Mouse (Mus musculus) embryonic facial prominence, embryonic 15.5 days (tissue): ENCODE measurements around the gene Stam. TPM values are rescaled to one million over a fixed set of nuclear protein-coding genes. Genes with fewer than 3 reads are reported as not detected.

Source experiments
- ATAC-seq: fragments of 200-750 bp; cut with Nextera tagmentation; 2 replicates; pipeline ENCODE4 v1.8.0; 2017; ENCODE audit warnings: low read depth, moderate TSS enrichment; ENCODE audit not compliant: insufficient number of reproducible peaks, low FRiP score, low TSS enrichment
- H3K27ac ChIP-seq: fragments of 300-500 bp; sonication (generic); replicated peaks from 2 replicates; pipeline ENCODE4 v1.5.1; 2015; ENCODE audit warnings: mild to moderate bottlenecking, inconsistent platforms
- H3K27me3 ChIP-seq: fragments of 300-500 bp; sonication (generic); 2 replicates; pipeline ENCODE4 v1.6.1; 2015; ENCODE audit warnings: inconsistent platforms
- H3K36me3 ChIP-seq: fragments of 300-500 bp; sonication (generic); 2 replicates; pipeline ENCODE4 v1.6.1; 2015; ENCODE audit warnings: mild to moderate bottlenecking, inconsistent platforms
- H3K4me1 ChIP-seq: fragments of 300-500 bp; sonication (generic); 2 replicates; pipeline ENCODE4 v1.6.1; 2015; ENCODE audit warnings: inconsistent platforms
- H3K4me2 ChIP-seq: fragments of 300-500 bp; sonication (generic); replicated peaks from 2 replicates; pipeline ENCODE4 v1.6.1; 2015; ENCODE audit warnings: mild to moderate bottlenecking, inconsistent platforms
- H3K4me3 ChIP-seq: fragments of 300-500 bp; sonication (generic); replicated peaks from 2 replicates; pipeline ENCODE4 v1.5.1; 2015; ENCODE audit warnings: mild to moderate bottlenecking, inconsistent platforms
- H3K9ac ChIP-seq: fragments of 300-500 bp; sonication (generic); 2 replicates; pipeline ENCODE4 v1.6.1; 2015; ENCODE audit warnings: inconsistent platforms
- H3K9me3 ChIP-seq: fragments of 300-500 bp; sonication (generic); replicated peaks from 2 replicates; pipeline ENCODE4 v1.6.1; 2016; ENCODE audit warnings: inconsistent platforms
- WGBS: fragments of 180-500 bp; shearing (Covaris S2); methylation state at CpG from one replicate; pipeline ENCODE4 v1.1.7; 2015; 5-methylcytosine and 5-hydroxymethylcytosine counted together
- polyA plus RNA-seq: library from polyadenylated mRNA; unstranded; fragments of >200 nt; fragmentation: Nextera tagmentation; extraction: Ambion mirVana; gene quantifications from 2 replicates; pipeline ENCODE4 v1.2.1, GENCODE M21; 2015

The Stam gene
- polyA plus RNA-seq, 1 experiment from 2014 or later, result 76.0 TPM

- ATAC-seq, result no peak
- 75% methylated on average over 2 of the region's 2 CpGs for WGBS
Measured at GRCm38 (mm10) chr2:14159756-14160155, 85.9 kb downstream of the Stam start.

GRCm38 (mm10) chr2:14164459-14165030, 90.6 kb downstream of the Stam start:
- Histone ChIP-seq H3K27ac (no peak overlapping the region), H3K9ac (no peak overlapping the region)
- WGBS, result 73% methylated on average over 5 of the region's 5 CpGs

More at GRCm38 (mm10) chr2:14159756-14160155, 85.9 kb downstream of the Stam start:
- Histone ChIP-seq H3K27me3 (no peaks in the 10 kb centered on the region), H3K27ac (no peak overlapping the region), H3K4me2 (no peak overlapping the region), H3K9ac (no peak overlapping the region), H3K4me1 (no peaks in the 10 kb centered on the region), H3K9me3 (no peaks in the 10 kb centered on the region), H3K36me3 (no peaks in the 10 kb centered on the region), H3K4me3 (no peak overlapping the region)

DNA sequence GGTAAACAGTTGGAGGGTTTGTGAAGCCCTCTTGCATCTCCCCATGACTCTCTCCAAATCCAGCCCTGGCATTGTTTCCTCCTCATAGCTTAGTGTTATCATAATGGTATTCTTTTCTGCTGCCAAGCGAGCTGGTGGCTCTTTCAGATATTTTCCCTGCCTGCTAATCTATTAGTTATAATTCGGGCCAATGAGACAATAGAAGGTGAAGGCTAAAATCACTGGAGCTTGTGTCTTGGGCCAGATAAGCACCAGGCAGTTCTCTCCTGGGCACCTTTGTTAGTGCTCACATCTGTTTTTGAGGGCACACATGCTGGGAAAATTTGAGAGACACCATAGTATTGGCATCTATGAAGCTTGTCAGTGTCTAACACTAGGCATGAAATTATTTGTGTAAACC, 91.2 kb downstream of the Stam start:
- Histone ChIP-seq H3K9me3 (no peaks in the 10 kb centered on the region), H3K4me3 (no peak overlapping the region), H3K4me1 (no peaks in the 10 kb centered on the region), H3K4me2 (no peak overlapping the region), H3K9ac (no peak overlapping the region), H3K27me3 (no peaks in the 10 kb centered on the region), H3K27ac (no peak overlapping the region), H3K36me3 (no peaks in the 10 kb centered on the region)
- no peak for ATAC-seq
- WGBS, result 75% methylated on average over 2 of the region's 2 CpGs

More at GRCm38 (mm10) chr2:14164459-14165030, 90.6 kb downstream of the Stam start:
- Histone ChIP-seq H3K27me3 (no peaks in the 10 kb centered on the region), H3K36me3 (no peaks in the 10 kb centered on the region), H3K4me3 (no peak overlapping the region), H3K9me3 (no peaks in the 10 kb centered on the region), H3K4me1 (no peaks in the 10 kb centered on the region), H3K4me2 (no peak overlapping the region)
- ATAC-seq, result no peak

DNA sequence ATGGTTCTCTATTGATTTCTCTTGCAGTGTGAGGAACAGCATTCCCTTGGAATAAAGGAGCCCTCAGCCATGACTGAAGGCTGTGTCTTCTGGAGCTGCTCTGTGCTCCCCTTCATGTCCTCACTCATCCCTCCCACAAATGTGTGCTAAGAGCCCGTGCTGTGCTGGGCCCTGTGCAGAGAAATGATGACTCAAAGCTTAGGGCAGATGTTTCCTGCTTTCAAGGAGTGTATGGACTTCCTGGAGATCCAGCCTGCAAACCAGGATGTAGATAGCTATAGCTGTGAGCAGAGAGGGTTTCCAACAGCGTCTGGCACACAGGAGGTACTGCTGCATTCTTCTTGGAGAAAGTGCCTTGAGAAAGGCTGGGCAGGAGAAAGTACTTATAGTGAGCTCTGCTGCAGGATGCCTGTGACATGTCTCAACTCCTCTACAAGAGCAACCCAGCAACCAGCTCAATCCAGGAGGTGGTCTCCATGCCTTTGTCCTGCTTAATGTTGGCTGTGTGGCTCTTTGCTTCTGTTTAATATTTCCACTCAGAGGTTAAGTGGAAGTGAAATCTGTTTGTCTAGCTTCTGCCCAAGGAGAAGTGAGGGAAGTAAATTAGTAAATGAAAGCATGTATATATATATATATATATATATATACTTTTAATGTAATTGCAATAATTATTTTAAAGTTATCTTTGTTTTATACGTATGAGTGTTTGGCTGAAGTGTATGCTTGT, 91.9 kb downstream of the Stam start:
- no peak overlapping the region for H3K4me2 ChIP-seq
- no peaks in the 10 kb centered on the region for H3K9me3 ChIP-seq
- no peak overlapping the region for H3K27ac ChIP-seq
- ATAC-seq, result no peak
- no peak overlapping the region for H3K4me3 ChIP-seq
- 65% methylated on average over 3 of the region's 3 CpGs for WGBS
- no peaks in the 10 kb centered on the region for H3K36me3 ChIP-seq
- no peaks in the 10 kb centered on the region for H3K27me3 ChIP-seq
- no peak overlapping the region for H3K9ac ChIP-seq
- H3K4me1 ChIP-seq, result no peaks in the 10 kb centered on the region

DNA sequence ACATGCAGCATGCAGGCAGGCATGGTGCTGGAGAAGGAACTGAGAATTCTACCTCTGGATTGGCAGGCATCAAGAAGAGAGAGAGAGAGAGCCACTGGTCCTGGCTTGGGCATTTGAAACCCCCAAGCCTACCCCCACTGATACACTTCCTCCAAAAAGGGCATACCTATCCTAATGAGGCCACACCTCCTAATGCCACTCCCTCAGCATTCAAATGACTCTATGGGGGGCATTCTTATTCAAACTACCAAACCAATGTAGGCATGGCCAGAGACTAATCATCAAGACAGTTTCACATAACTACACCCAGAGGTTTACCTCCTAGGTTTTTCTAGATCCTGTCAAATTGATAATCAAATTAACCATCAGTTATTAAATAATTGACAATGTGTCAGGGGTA, 93.8 kb downstream of the Stam start:
- H3K9ac ChIP-seq, result no peak overlapping the region

GRCm38 (mm10) chr2:14174334-14174733, 100.4 kb downstream of the Stam start, which contains the start of gene Tmem236:
Tmem236 (plus strand) TSS chr2:14174523.
- H3K36me3 ChIP-seq, result no peaks in the 10 kb centered on the region
- no peaks in the 10 kb centered on the region for H3K27me3 ChIP-seq
- H3K4me3 ChIP-seq, result no peak within 1 kb of the TSS
- H3K4me1 ChIP-seq, result no peaks in the 10 kb centered on the region
- no peak within 1 kb of the TSS for H3K4me2 ChIP-seq
- no peak for ATAC-seq
- H3K9ac ChIP-seq, result no peak within 1 kb of the TSS
- WGBS, result 71% methylated on average over 3 of the region's 3 CpGs
- H3K27ac ChIP-seq, result no peak within 1 kb of the TSS
- H3K9me3 ChIP-seq, result no peaks in the 10 kb centered on the region

More for the DNA sequence above, 93.8 kb downstream of the Stam start:
- Histone ChIP-seq H3K4me1 (no peaks in the 10 kb centered on the region), H3K27me3 (no peaks in the 10 kb centered on the region), H3K4me3 (no peak overlapping the region), H3K9me3 (no peaks in the 10 kb centered on the region), H3K36me3 (no peaks in the 10 kb centered on the region), H3K4me2 (no peak overlapping the region), H3K27ac (no peak overlapping the region)
- no peak for ATAC-seq

DNA sequence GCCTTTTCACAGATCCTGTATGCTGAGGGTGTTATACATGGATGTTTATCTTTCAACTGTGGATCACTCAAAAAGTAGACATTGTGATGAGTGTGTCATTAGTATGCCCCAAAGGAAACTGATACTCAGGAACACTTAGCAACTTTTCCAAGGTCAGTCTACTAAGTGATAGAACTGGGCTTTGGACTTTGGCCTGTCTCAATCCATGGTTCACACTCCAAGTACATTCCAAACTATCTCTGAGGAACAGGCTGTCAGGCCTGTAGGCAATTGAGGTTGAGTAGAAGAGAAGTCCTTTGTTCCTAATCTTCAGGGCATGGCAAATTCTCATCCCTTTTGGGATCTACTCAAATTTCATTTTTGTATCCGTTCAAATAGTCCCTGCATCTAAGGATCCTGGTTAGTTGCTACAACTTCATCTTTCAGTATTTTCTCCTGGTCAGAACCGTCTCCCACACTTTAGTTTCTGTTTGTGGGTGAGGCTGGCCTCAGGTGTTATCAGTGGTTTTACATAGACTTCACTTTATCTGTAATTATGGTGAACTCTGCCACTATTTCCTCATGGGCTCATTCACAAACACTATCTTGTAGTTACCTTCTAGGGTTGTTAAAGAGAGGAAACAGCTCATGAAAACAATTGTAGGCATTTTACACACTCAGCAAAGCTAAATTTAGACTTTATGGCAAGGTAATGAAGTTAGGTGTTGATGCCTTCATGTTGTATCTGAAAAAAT, 102.7 kb downstream of the Stam start:
- H3K9me3 ChIP-seq, result no peaks in the 10 kb centered on the region
- H3K9ac ChIP-seq, result no peak overlapping the region

GRCm38 (mm10) chr2:14184375-14184774, 110.5 kb downstream of the Stam start:
- Histone ChIP-seq H3K9ac (no peak overlapping the region), H3K4me1 (no peaks in the 10 kb centered on the region), H3K4me2 (no peak overlapping the region), H3K36me3 (no peaks in the 10 kb centered on the region), H3K4me3 (no peak overlapping the region), H3K27me3 (no peaks in the 10 kb centered on the region), H3K9me3 (no peaks in the 10 kb centered on the region), H3K27ac (no peak overlapping the region)
- ATAC-seq, result no peak

More for the DNA sequence above, 102.7 kb downstream of the Stam start:
- Histone ChIP-seq H3K27ac (no peak overlapping the region), H3K4me1 (no peaks in the 10 kb centered on the region), H3K4me3 (no peak overlapping the region), H3K27me3 (no peaks in the 10 kb centered on the region), H3K36me3 (no peaks in the 10 kb centered on the region), H3K4me2 (no peak overlapping the region)
- WGBS, result 65% methylated on average over 2 of the region's 2 CpGs
- no peak for ATAC-seq

GRCm38 (mm10) chr2:14190684-14191083, 116.8 kb downstream of the Stam start:
- Histone ChIP-seq H3K4me2 (no peak overlapping the region), H3K27ac (no peak overlapping the region), H3K36me3 (no peaks in the 10 kb centered on the region), H3K9ac (no peak overlapping the region), H3K9me3 (no peaks in the 10 kb centered on the region), H3K4me3 (no peak overlapping the region), H3K4me1 (no peaks in the 10 kb centered on the region), H3K27me3 (no peaks in the 10 kb centered on the region)
- ATAC-seq, result no peak
- 80% methylated on average over 4 of the region's 4 CpGs for WGBS

- H3K9me3 ChIP-seq, result no peaks in the 10 kb centered on the region
- H3K4me1 ChIP-seq, result no peaks in the 10 kb centered on the region
- H3K27ac ChIP-seq, result no peak overlapping the region
- H3K27me3 ChIP-seq, result no peaks in the 10 kb centered on the region
- no peaks in the 10 kb centered on the region for H3K36me3 ChIP-seq
- H3K9ac ChIP-seq, result no peak overlapping the region
- ATAC-seq, result no peak
- no peak overlapping the region for H3K4me3 ChIP-seq
- WGBS, result 77% methylated on average over 4 of the region's 4 CpGs
- no peak overlapping the region for H3K4me2 ChIP-seq
Measured at GRCm38 (mm10) chr2:14191601-14192000, 117.7 kb downstream of the Stam start.

- no peak overlapping the region for H3K4me3 ChIP-seq
- H3K9ac ChIP-seq, result no peak overlapping the region
- H3K4me1 ChIP-seq, result no peaks in the 10 kb centered on the region
- H3K36me3 ChIP-seq, result no peaks in the 10 kb centered on the region
- no peak for ATAC-seq
- no peaks in the 10 kb centered on the region for H3K27me3 ChIP-seq
- WGBS, result 51% methylated on average over 6 of the region's 6 CpGs
- no peaks in the 10 kb centered on the region for H3K9me3 ChIP-seq
- H3K27ac ChIP-seq, result no peak overlapping the region
- H3K4me2 ChIP-seq, result no peak overlapping the region
Measured at GRCm38 (mm10) chr2:14192046-14192445, 118.1 kb downstream of the Stam start.
